Mouse (Mus musculus) spleen, adult 10 weeks (tissue): Measurements from ENCODE around the gene Rpl32. TPM values are rescaled to one million over a fixed set of nuclear protein-coding genes. Genes with fewer than 3 reads are reported as not detected.

Source experiments
- polyA plus RNA-seq: library from polyadenylated mRNA; stranded (reverse); fragments of 350-450 nt; fragmentation: Illumina TruSeq; extraction: RNeasy Lipid Tissue Mini Kit (QIAGEN cat#74804); gene quantifications from one replicate; pipeline ENCODE4 v1.2.3, GENCODE M21; 2015; ENCODE audit warnings: low replicate concordance; ENCODE audit not compliant: insufficient read depth

Rpl32 gene
- polyA plus RNA-seq: 3,546 TPM

GRCm38 (mm10) chr6:115808488-115809231, at the start of gene Rpl32:
Gene Rpl32 (minus strand): TSS chr6:115808747.

GRCm38 (mm10) chr6:115853091-115853813, 44.7 kb upstream of the Rpl32 start, which contains the start of the genes Mbd4 and Ift122:
Gene Mbd4 (minus strand): TSS chr6:115853371.
Gene Ift122 (plus strand): TSS chr6:115853470.

GRCm38 (mm10) chr6:115838161-115838597, 29.6 kb upstream of the Rpl32 start, which contains the start of gene Efcab12:
Gene Efcab12 (minus strand): TSS chr6:115838412.

GRCm38 (mm10) chr6:115774501-115774921, 34.0 kb downstream of the Rpl32 start, which contains the start of gene Cand2:
Gene Cand2 (plus strand): TSS chr6:115774538.

GRCm38 (mm10) chr6:115761995-115762756, 46.4 kb downstream of the Rpl32 start, which contains the start of gene Tmem40:
Gene Tmem40 (minus strand): TSS chr6:115762410.

Other genes starting within 250 kb of the Rpl32 start
- not detected for gene Mkrn2os, start 216.2 kb downstream of the Rpl32 start, polyA plus RNA-seq
- 9.6 TPM for gene Mkrn2, start 206.8 kb downstream of the Rpl32 start, polyA plus RNA-seq
- 115 TPM for gene Raf1, start 132.1 kb downstream of the Rpl32 start, polyA plus RNA-seq
- 1.6 TPM for gene Tmem40, start 46.3 kb downstream of the Rpl32 start, polyA plus RNA-seq
- gene Cand2, start 34.2 kb downstream of the Rpl32 start, polyA plus RNA-seq: 1.6 TPM
- not detected for gene Efcab12, start 29.7 kb upstream of the Rpl32 start, polyA plus RNA-seq
- 29.6 TPM for gene Mbd4, start 44.6 kb upstream of the Rpl32 start, polyA plus RNA-seq
- gene Ift122, start 44.7 kb upstream of the Rpl32 start, polyA plus RNA-seq: 3.8 TPM
- gene Rho, start 123.0 kb upstream of the Rpl32 start, polyA plus RNA-seq: 0.11 TPM
- not detected for gene H1foo, start 136.2 kb upstream of the Rpl32 start, polyA plus RNA-seq
- gene Plxnd1, start 186.3 kb upstream of the Rpl32 start, polyA plus RNA-seq: 95.6 TPM